Mouse (Mus musculus) heart, embryonic 16.5 days (tissue): ENCODE measurements around the gene Mat2a. TPM values are rescaled to one million over a fixed set of nuclear protein-coding genes. Genes with fewer than 3 reads are reported as not detected.
A peak's percentile ranks its signal among the peaks of the same experiment; 100 is the strongest.
"Not testable (repeated sequence)": the region's sequence is repeated elsewhere in the genome, so short reads cannot be mapped to it uniquely, and the experiment has no call there.

Experiments used
- ATAC-seq: fragments of 200-750 bp; cut with Nextera tagmentation; replicated peaks from 2 replicates; pipeline ENCODE4 v1.8.0; 2017; ENCODE audit warnings: moderate number of reproducible peaks; ENCODE audit not compliant: insufficient read depth, low FRiP score; ENCODE audit errors: extremely low read depth
- H3K27ac ChIP-seq: fragments of 300-500 bp; sonication (generic); 2 replicates; pipeline ENCODE4 v1.5.1; 2014; ENCODE audit warnings: mild to moderate bottlenecking, low read length, control low read depth, moderate library complexity
- H3K27me3 ChIP-seq: fragments of 300-500 bp; sonication (generic); 2 replicates; pipeline ENCODE4 v1.6.1; 2014; ENCODE audit warnings: low read length, mixed read lengths; ENCODE audit not compliant: control insufficient read depth, insufficient read depth
- H3K36me3 ChIP-seq: fragments of 300-500 bp; sonication (generic); 2 replicates; pipeline ENCODE4 v1.6.1; 2014; ENCODE audit not compliant: control insufficient read depth, insufficient read depth
- H3K4me1 ChIP-seq: fragments of 300-500 bp; sonication (generic); 2 replicates; pipeline ENCODE4 v1.6.1; 2014; ENCODE audit warnings: low read length, mixed read lengths; ENCODE audit not compliant: control insufficient read depth, insufficient read depth
- H3K4me2 ChIP-seq: fragments of 300-500 bp; sonication (generic); 2 replicates; pipeline ENCODE4 v1.6.1; 2014; ENCODE audit warnings: low read depth, mild to moderate bottlenecking, control low read depth, low read length
- H3K4me3 ChIP-seq: fragments of 300-500 bp; sonication (generic); 2 replicates; pipeline ENCODE4 v1.5.1; 2014; ENCODE audit warnings: mild to moderate bottlenecking, control low read depth, low read length
- H3K9ac ChIP-seq: fragments of 300-500 bp; sonication (generic); 2 replicates; pipeline ENCODE4 v1.6.1; 2014; ENCODE audit warnings: low read length, control low read depth
- H3K9me3 ChIP-seq: fragments of 300-500 bp; sonication (generic); replicated peaks from 2 replicates; pipeline ENCODE4 v1.6.1; 2016; ENCODE audit warnings: low read length; ENCODE audit not compliant: control insufficient read depth
- WGBS: fragments of 180-500 bp; shearing (Covaris S2); extraction: QIAGEN DNeasy Blood & Tissue Kit; methylation state at CpG from one replicate; pipeline ENCODE4 v1.1.7; 2014; 5-methylcytosine and 5-hydroxymethylcytosine counted together
- polyA plus RNA-seq: library from polyadenylated mRNA; unstranded; fragments of >200 nt; fragmentation: Nextera tagmentation; extraction: Ambion mirVana; gene quantifications from 2 replicates; pipeline ENCODE4 v1.2.1, GENCODE M21; 2015

Mat2a gene
- 305 and 318 TPM in 2 replicates for polyA plus RNA-seq

DNA sequence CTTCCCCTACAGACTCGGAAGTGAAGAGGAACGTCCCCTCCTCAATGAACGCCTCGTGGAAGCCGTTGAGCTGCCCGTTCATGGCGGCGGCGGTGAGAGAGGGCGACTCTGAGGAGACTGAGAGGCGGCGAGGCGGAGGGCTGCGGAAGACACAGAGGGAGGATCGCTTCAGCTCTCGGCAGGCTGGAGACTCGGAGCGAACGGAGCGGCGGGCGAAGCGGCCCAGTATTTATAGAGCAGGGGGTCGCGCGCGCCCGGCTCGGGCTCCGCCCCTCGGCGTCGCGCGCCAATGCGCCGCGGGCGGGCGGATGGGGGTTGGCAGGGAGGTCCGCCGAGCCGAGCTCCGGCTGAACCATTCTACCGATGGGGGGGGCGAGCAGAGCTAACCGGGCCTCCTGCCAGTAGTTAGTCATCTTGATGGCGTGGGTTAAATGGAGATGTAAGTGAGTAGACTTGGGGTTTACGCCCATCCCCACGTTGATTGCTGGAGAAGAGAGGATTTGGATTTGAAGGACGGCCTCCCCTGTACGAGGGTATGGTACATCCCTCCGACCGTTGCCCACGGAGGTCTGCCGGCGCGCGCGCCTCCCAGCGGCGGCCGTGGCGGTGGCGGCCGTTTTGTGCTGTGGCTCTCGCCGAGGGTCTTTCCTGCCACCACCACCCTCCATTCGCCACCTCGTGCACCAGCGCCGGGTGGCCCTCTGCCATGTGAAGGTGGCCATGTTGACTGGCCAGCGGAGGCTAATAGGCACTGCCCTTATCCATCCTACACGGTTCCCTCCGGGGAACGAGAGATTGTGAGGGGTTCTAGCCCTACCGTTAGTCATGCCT is at the start of gene Mat2a:
Mat2a (minus strand) TSS at position 204 of the 831 bp plus-strand sequence.
- under 1% methylated on average over 77 of the region's 77 CpGs for WGBS
- Histone ChIP-seq H3K4me2 (peak within 1 kb of the TSS; percentile 93), H3K36me3 (peaks cover 25% of the 10 kb centered on the region), H3K27me3 (no peaks in the 10 kb centered on the region), H3K4me1 (peaks cover 32% of the 10 kb centered on the region), H3K27ac (peak within 1 kb of the TSS; percentile 100), H3K9ac (peak within 1 kb of the TSS; percentile 100), H3K9me3 (no peaks in the 10 kb centered on the region), H3K4me3 (peak within 1 kb of the TSS; percentile 100)
- ATAC-seq = peak; percentile 87

DNA sequence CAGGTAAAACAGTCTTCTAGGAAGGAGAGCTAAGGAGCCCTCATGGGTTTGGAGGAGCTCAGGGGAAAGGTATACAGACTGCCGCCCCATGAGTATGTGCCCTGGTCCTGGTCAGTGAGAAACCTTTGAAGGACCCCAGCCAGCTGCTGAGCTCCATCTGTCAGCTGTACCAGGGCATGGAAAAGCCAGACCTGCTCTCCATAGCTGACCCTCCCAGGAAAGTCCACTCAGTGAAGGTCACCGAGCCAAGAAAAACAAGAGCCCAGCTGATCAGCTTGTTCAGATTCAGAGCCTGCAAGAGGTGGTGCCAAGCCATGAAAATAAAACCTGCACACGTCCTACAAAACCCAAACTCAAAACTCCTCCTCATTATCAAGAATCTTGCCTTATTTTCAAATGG is 49.5 kb upstream of the Mat2a start:
- no peaks in the 10 kb centered on the region for H3K36me3 ChIP-seq
- H3K4me2 ChIP-seq = no peak overlapping the region
- H3K9me3 ChIP-seq = no peaks in the 10 kb centered on the region
- no peak overlapping the region for H3K4me3 ChIP-seq
- no peaks in the 10 kb centered on the region for H3K27me3 ChIP-seq
- 29% methylated on average over 3 of the region's 3 CpGs for WGBS
- H3K4me1 ChIP-seq = peaks cover 20% of the 10 kb centered on the region
- no peak for ATAC-seq
- no peak overlapping the region for H3K9ac ChIP-seq
- H3K27ac ChIP-seq = no peak overlapping the region

- Histone ChIP-seq H3K36me3 (no peaks in the 10 kb centered on the region), H3K27ac (no peak overlapping the region), H3K4me1 (peaks cover 12% of the 10 kb centered on the region), H3K27me3 (no peaks in the 10 kb centered on the region), H3K9me3 (no peaks in the 10 kb centered on the region), H3K9ac (no peak overlapping the region), H3K4me3 (no peak overlapping the region), H3K4me2 (no peak overlapping the region)
- ATAC-seq = no peak
- WGBS = 55% methylated on average over 3 of the region's 3 CpGs
These were observed 47.9 kb upstream of the Mat2a start for GRCm38 (mm10) chr6:72487282-72487681.

- ATAC-seq = no peak
- no peak overlapping the region for H3K27ac ChIP-seq
These were observed 46.9 kb upstream of the Mat2a start for GRCm38 (mm10) chr6:72486307-72486706.

GRCm38 (mm10) chr6:72484887-72485286 is 45.5 kb upstream of the Mat2a start:
- Histone ChIP-seq H3K9me3 (no peaks in the 10 kb centered on the region), H3K4me2 (no peak overlapping the region), H3K4me1 (peaks cover 9% of the 10 kb centered on the region), H3K4me3 (no peak overlapping the region), H3K36me3 (no peaks in the 10 kb centered on the region), H3K27ac (no peak overlapping the region), H3K27me3 (no peaks in the 10 kb centered on the region), H3K9ac (no peak overlapping the region)
- no peak for ATAC-seq
- WGBS = 74% methylated on average over 4 of the region's 4 CpGs

More at GRCm38 (mm10) chr6:72486307-72486706, 46.9 kb upstream of the Mat2a start:
- WGBS = 81% methylated on average over 6 of the region's 6 CpGs
- Histone ChIP-seq H3K9ac (no peak overlapping the region), H3K27me3 (no peaks in the 10 kb centered on the region), H3K9me3 (no peaks in the 10 kb centered on the region), H3K4me2 (no peak overlapping the region), H3K36me3 (no peaks in the 10 kb centered on the region), H3K4me3 (no peak overlapping the region), H3K4me1 (peaks cover 12% of the 10 kb centered on the region)

- H3K4me2 ChIP-seq = no peak overlapping the region
- ATAC-seq = no peak
- no peak overlapping the region for H3K4me3 ChIP-seq
- H3K4me1 ChIP-seq = no peaks in the 10 kb centered on the region
- no peak overlapping the region for H3K27ac ChIP-seq
- no peaks in the 10 kb centered on the region for H3K27me3 ChIP-seq
- 60% methylated on average over 2 of the region's 2 CpGs for WGBS
- H3K9me3 ChIP-seq = no peaks in the 10 kb centered on the region
- H3K9ac ChIP-seq = no peak overlapping the region
- no peaks in the 10 kb centered on the region for H3K36me3 ChIP-seq
These were observed 42.8 kb upstream of the Mat2a start for GRCm38 (mm10) chr6:72482156-72482555.

GRCm38 (mm10) chr6:72480422-72480702 is 41.0 kb upstream of the Mat2a start:
- 43% methylated on average over 2 of the region's 2 CpGs for WGBS
- H3K4me2 ChIP-seq = no peak overlapping the region
- ATAC-seq = no peak

GRCm38 (mm10) chr6:72479645-72480421 is 40.5 kb upstream of the Mat2a start:
- ATAC-seq = no peak
- Histone ChIP-seq H3K9me3 (no peaks in the 10 kb centered on the region), H3K4me1 (no peaks in the 10 kb centered on the region), H3K27me3 (no peaks in the 10 kb centered on the region), H3K27ac (no peak overlapping the region), H3K36me3 (no peaks in the 10 kb centered on the region), H3K4me3 (no peak overlapping the region), H3K4me2 (no peak overlapping the region), H3K9ac (no peak overlapping the region)
- WGBS = 78% methylated on average over 12 of the region's 12 CpGs

More at GRCm38 (mm10) chr6:72480422-72480702, 41.0 kb upstream of the Mat2a start:
- H3K4me1 ChIP-seq = no peaks in the 10 kb centered on the region
- H3K36me3 ChIP-seq = no peaks in the 10 kb centered on the region
- no peaks in the 10 kb centered on the region for H3K27me3 ChIP-seq
- no peaks in the 10 kb centered on the region for H3K9me3 ChIP-seq
- no peak overlapping the region for H3K4me3 ChIP-seq
- H3K9ac ChIP-seq = no peak overlapping the region
- H3K27ac ChIP-seq = no peak overlapping the region

- not testable (repeated sequence) for H3K4me1 ChIP-seq, H3K27ac ChIP-seq, H3K9ac ChIP-seq, H3K9me3 ChIP-seq, H3K36me3 ChIP-seq, H3K27me3 ChIP-seq, H3K4me2 ChIP-seq, ATAC-seq, H3K4me3 ChIP-seq
- 88% methylated on average over 3 of the region's 3 CpGs for WGBS
These were observed 39.3 kb upstream of the Mat2a start for GRCm38 (mm10) chr6:72478691-72479090.
